Mouse (Mus musculus) 3134 (cell line): ENCODE measurements around the gene Psmc3ip.
A peak's percentile ranks its signal among the peaks of the same experiment; 100 is the strongest.

ENCODE experiments used
- DNase-seq: peaks from one replicate; pipeline ENCODE4 v3.0.0-alpha.2; 2011; ENCODE audit warnings: low spot score; ENCODE audit not compliant: insufficient read length; ENCODE audit errors: extremely low read depth

Gene Psmc3ip

GRCm38 (mm10) chr11:101055418-101055817 is 39.8 kb downstream of the Psmc3ip start:
- DNase-seq, result peak; percentile 66

- no peak for DNase-seq
Measured at GRCm38 (mm10) chr11:101053974-101054373, 41.3 kb downstream of the Psmc3ip start.

DNA sequence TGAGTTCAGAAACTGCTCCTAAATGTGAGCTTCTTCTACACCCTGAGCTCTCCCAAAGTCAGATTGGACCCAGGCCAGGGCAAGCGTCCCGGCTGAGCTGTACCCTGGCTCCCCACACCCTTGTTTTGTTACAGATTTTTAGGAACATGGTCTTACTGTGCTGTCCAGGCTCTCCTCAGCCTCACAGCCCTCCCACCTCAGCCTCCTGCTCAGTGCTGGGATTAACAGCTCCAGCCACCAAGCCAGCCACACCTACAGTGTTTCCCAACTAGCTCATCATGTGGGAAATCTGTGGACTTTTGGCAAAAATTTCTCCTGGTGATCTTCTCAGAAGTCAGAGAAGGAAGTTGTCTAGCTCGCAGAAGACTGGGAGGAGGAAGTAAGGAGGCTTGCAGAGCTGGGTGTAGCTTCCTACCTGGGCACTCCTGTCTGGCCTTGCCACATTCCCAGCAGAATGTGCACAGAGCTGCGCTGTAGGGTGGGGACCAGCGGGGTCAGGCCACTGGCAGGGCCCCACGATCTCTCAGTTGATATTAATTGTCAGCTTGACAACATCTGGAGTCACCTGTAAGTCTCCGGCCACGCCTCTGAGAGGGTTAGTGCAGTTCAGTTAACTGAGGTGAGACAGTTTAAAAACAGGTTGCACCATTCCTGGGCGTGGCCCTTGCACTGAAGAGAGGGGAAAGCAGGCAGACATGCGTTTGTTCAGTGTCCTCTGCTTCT is 42.3 kb downstream of the Psmc3ip start:
- no peak for DNase-seq

GRCm38 (mm10) chr11:101051617-101052016 is 43.6 kb downstream of the Psmc3ip start:
- DNase-seq, result no peak

DNA sequence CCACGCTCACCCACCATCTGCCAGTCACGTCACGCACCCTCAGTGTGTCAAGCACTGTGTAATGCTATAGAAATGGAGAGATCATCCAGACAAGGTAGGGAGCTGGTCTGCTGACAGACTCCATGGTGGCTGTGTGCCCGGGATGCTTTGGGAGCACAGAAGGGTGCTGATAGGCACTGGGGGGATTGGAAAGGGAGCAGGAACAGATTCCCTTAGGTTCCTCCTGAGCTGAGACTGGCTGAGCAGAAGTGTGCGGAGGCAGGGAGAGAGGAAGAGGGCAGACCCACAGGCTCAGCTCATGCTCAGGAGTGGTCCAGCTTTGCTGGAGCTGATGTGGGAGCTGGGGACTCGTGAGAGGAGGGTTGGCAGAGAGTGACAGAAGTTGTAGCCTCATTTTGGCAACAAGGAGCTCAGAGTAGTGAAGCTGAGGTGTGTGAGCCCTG is 44.2 kb downstream of the Psmc3ip start:
- DNase-seq, result no peak

DNA sequence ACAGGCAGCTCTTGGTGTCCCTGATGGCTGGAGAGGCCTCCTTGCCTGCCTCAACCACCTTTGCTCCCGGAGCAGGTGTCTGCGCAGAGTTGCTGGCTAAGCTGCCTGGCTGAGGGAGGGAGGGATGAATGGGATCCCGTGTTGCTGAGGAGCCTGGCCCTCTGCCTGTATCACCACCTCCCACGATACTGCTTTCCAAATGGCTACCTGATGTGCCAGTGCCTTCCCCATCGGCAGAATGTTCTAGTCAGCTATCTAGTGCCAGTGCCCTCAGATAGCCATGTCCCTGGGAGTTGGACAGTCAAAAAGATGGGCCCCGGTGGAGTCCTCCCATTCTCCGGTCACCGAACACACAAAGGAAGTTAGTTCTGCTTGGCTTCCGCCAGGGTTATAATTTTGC is 44.9 kb downstream of the Psmc3ip start:
- no peak for DNase-seq

DNA sequence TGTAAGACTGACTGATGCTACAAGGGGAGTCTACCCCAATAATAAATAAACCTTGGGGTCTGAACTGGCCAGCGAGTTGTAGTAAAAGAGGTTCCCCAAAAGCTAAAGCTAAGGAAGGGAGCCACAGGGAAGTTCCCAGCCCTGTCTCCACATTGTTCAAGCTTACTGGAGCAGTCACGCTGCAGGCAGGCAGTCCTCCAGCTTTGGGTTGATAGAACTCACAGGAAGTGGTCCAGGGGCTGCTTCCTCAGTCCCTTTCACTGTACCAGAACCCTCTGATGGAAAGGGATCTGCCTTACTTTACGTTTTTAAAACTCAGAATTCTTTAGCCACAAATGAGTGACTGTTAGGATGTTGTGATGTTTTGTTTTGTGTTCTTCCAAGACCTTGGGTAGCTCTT is 47.7 kb downstream of the Psmc3ip start:
- DNase-seq, result no peak

GRCm38 (mm10) chr11:101046440-101046839 is 48.8 kb downstream of the Psmc3ip start:
- DNase-seq, result no peak

- no peak for DNase-seq
Measured at GRCm38 (mm10) chr11:101045826-101046225, 49.4 kb downstream of the Psmc3ip start.
